Mouse (Mus musculus) myocyte (in vitro differentiated cells): ENCODE measurements around the gene 4931414P19Rik. TPM values are rescaled to one million over a fixed set of nuclear protein-coding genes. Genes with fewer than 3 reads are reported as not detected.

Source experiments
- H3K27me3 ChIP-seq: one replicate; pipeline ENCODE4 v1.6.1; 2011; ENCODE audit not compliant: control insufficient read depth, insufficient read depth, insufficient read length
- H3K36me3 ChIP-seq: one replicate; pipeline ENCODE4 v1.6.1; 2011; ENCODE audit not compliant: control insufficient read depth, insufficient read depth
- H3K4me2 ChIP-seq: one replicate; pipeline ENCODE4 v1.6.1; 2011; ENCODE audit warnings: low read depth, control low read depth
- H3K4me3 ChIP-seq: one replicate; pipeline ENCODE4 v1.5.1; 2011; ENCODE audit warnings: mild to moderate bottlenecking, control low read depth, moderate library complexity
- H3K79me2 ChIP-seq: one replicate; pipeline ENCODE4 v1.6.1; 2011; ENCODE audit not compliant: control insufficient read depth, insufficient read depth
- H3ac ChIP-seq: one replicate; pipeline ENCODE4 v1.6.1; 2011; ENCODE audit not compliant: control insufficient read depth, insufficient read length
- CEBPB ChIP-seq: IDR thresholded peaks from 2 replicates; pipeline ENCODE4 v1.6.1; 2011; ENCODE audit warnings: mild to moderate bottlenecking, moderate library complexity; ENCODE audit not compliant: poor library complexity, insufficient read depth, severe bottlenecking
- E2F4 ChIP-seq: IDR thresholded peaks from one replicate; pipeline ENCODE4 v1.6.1; 2011; ENCODE audit warnings: mild to moderate bottlenecking, control low read depth, moderate library complexity; ENCODE audit not compliant: insufficient read depth
- MAX ChIP-seq: IDR thresholded peaks from one replicate; pipeline ENCODE4 v1.6.1; 2011; ENCODE audit warnings: low read depth, mild to moderate bottlenecking, control low read depth
- MYOD1 ChIP-seq, 3 experiments: IDR thresholded peaks; one replicate each; pipeline ENCODE4 v1.6.1; 2011; ENCODE audit warnings: control low read depth in 2 of 3, low read depth in 2 of 3, mild to moderate bottlenecking in 2 of 3, moderate library complexity in 1 of 3; ENCODE audit not compliant: insufficient read length in 2 of 3, control insufficient read depth in 1 of 3
- MYOG ChIP-seq, 3 experiments: IDR thresholded peaks; one replicate each; pipeline ENCODE4 v1.6.1; 2011; ENCODE audit warnings: control low read depth in 2 of 3, low read depth in 2 of 3, mild to moderate bottlenecking in 2 of 3; ENCODE audit not compliant: insufficient read length in 2 of 3, control insufficient read depth in 1 of 3, insufficient read depth in 1 of 3
- POLR2A ChIP-seq: IDR thresholded peaks from one replicate; pipeline ENCODE4 v1.6.1; 2011; ENCODE audit warnings: low read depth, mild to moderate bottlenecking, control low read depth, moderate library complexity; ENCODE audit not compliant: insufficient read length
- POLR2AphosphoS2 ChIP-seq: IDR thresholded peaks from one replicate; pipeline ENCODE4 v1.6.1; 2011; ENCODE audit warnings: low read depth, control low read depth; ENCODE audit not compliant: insufficient read length
- REST ChIP-seq: IDR thresholded peaks from one replicate; pipeline ENCODE4 v1.6.1; 2011; ENCODE audit warnings: mild to moderate bottlenecking, control low read depth, moderate library complexity; ENCODE audit not compliant: insufficient read depth, insufficient read length
- SRF ChIP-seq: IDR thresholded peaks from one replicate; pipeline ENCODE4 v1.6.1; 2011; ENCODE audit warnings: low read depth; ENCODE audit not compliant: control insufficient read depth, insufficient read length
- TCF12 ChIP-seq: IDR thresholded peaks from one replicate; pipeline ENCODE4 v1.6.1; 2011; ENCODE audit warnings: mild to moderate bottlenecking, control low read depth; ENCODE audit not compliant: poor library complexity, insufficient read depth, severe bottlenecking
- TCF3 ChIP-seq: IDR thresholded peaks from one replicate; pipeline ENCODE4 v1.6.1; 2011; ENCODE audit warnings: low read depth, control low read depth; ENCODE audit not compliant: insufficient read length
- USF1 ChIP-seq: IDR thresholded peaks from one replicate; pipeline ENCODE4 v1.6.1; 2011; ENCODE audit warnings: low read depth, mild to moderate bottlenecking, control low read depth, moderate library complexity
- polyA plus RNA-seq: library from polyadenylated mRNA; unstranded; fragments of >200 nt; fragmentation: generic; extraction: Trizol; gene quantifications from one replicate; pipeline ENCODE4 v1.2.1, GENCODE M21; 2012; ENCODE audit warnings: missing spikeins

Gene 4931414P19Rik
- polyA plus RNA-seq, 1 experiment: 7.3 TPM

- H3ac ChIP-seq: no peak overlapping the region
- peaks cover 15% of the 10 kb centered on the region for H3K36me3 ChIP-seq
- no peak overlapping the region for H3K4me2 ChIP-seq
- no peaks in the 10 kb centered on the region for H3K27me3 ChIP-seq
- H3K4me3 ChIP-seq: no peak overlapping the region
- no peak for TF ChIP-seq E2F4
- TF ChIP-seq USF1: no peak
- TF ChIP-seq MYOD1 (IDR thresholded peaks at IDR 0.05; ENCODE audit: control insufficient read depth in 1 of 3, insufficient read length in 2 of 3, low read depth in 2 of 3): peak in 2 of 3 experiments; percentile 45 to 72
- TF ChIP-seq MYOG (IDR thresholded peaks at IDR 0.05; ENCODE audit: control insufficient read depth in 1 of 3, insufficient read depth in 1 of 3, insufficient read length in 2 of 3, low read depth in 2 of 3): peak in 2 of 3 experiments; percentile 41 to 75
- H3K79me2 ChIP-seq: no peaks in the 10 kb centered on the region
Observed at GRCm38 (mm10) chr14:54609245-54609644, 3.5 kb upstream of the 4931414P19Rik start.

- H3K4me2 ChIP-seq: no peak overlapping the region
- no peak overlapping the region for H3K4me3 ChIP-seq
- H3K36me3 ChIP-seq: peaks cover 5% of the 10 kb centered on the region
- TF ChIP-seq MAX (no peak), POLR2AphosphoS2 (no peak), POLR2A (no peak), USF1 (no peak), REST (no peak), SRF (no peak), MYOG (IDR thresholded peaks at IDR 0.05; ENCODE audit: control insufficient read depth in 1 of 3, insufficient read depth in 1 of 3, insufficient read length in 2 of 3, low read depth in 2 of 3) (no peak), CEBPB (no peak), TCF3 (no peak), MYOD1 (IDR thresholded peaks at IDR 0.05; ENCODE audit: control insufficient read depth in 1 of 3, insufficient read length in 2 of 3, low read depth in 2 of 3) (no peak), TCF12 (no peak), E2F4 (no peak)
- no peak overlapping the region for H3ac ChIP-seq
- no peaks in the 10 kb centered on the region for H3K79me2 ChIP-seq
- no peaks in the 10 kb centered on the region for H3K27me3 ChIP-seq
Observed at GRCm38 (mm10) chr14:54607226-54607625, 1.4 kb upstream of the 4931414P19Rik start.

DNA sequence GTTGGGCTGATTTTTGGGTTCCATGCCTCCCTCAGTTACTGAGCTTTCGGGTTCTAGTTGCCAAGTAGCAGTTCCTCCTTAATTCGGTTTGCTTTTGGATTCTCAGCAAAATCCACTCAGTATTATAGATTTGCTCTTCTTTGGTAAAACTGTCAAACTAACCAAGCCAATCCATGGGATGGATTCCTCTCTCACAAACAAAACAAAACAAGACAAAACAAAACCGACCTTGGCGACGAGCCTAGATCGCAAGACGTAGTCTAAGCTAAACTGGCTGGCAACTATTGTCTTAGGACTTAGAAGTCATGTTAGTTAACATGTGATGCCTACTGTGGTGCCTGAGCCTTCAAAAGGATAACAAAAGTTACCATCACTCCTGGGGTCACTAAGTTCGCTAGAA lies 2.1 kb downstream of the 4931414P19Rik start:
- H3K36me3 ChIP-seq: no peaks in the 10 kb centered on the region
- no peak overlapping the region for H3ac ChIP-seq
- H3K79me2 ChIP-seq: no peaks in the 10 kb centered on the region
- no peaks in the 10 kb centered on the region for H3K27me3 ChIP-seq
- peak overlapping the region; percentile 31 for H3K4me3 ChIP-seq
- TF ChIP-seq USF1 (no peak), CEBPB (no peak), E2F4 (no peak), MYOG (IDR thresholded peaks at IDR 0.05; ENCODE audit: control insufficient read depth in 1 of 3, insufficient read depth in 1 of 3, insufficient read length in 2 of 3, low read depth in 2 of 3) (no peak), SRF (no peak), POLR2A (no peak), MAX (no peak), POLR2AphosphoS2 (no peak), MYOD1 (IDR thresholded peaks at IDR 0.05; ENCODE audit: control insufficient read depth in 1 of 3, insufficient read length in 2 of 3, low read depth in 2 of 3) (no peak), REST (no peak), TCF12 (no peak), TCF3 (no peak)
- peak overlapping the region; percentile 62 for H3K4me2 ChIP-seq

DNA sequence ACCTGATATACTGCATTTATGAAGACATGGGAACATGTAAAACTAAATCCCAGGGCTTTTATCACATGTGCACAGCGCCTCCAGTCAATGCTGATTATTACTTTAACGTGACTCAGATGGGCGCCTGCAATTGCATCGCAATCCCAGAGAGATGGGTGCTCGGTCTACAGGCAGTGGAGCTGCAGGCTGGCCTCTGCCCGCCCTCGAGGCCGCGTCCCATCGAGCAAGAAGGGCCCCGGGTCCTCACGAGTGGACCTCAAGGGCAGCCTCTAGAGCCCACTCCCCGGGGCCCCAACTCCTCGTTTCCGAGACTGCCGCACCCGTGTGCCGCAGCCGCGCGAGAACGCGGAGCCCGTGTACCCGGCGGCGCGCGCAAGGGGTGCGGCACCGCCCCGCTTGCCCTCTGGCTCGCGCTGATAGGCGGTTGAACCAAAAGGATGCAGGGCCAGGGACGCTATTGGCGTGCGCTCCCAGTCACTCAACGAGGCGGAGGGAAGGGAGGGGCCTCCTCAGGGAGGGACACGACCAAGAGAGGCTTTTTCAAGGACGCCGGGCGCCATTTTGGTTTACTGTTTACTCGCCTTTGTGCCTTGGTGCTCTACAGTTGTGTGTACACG lies 2.6 kb downstream of the 4931414P19Rik start:
- H3K79me2 ChIP-seq: no peaks in the 10 kb centered on the region
- H3K4me2 ChIP-seq: peak overlapping the region; percentile 75
- H3K36me3 ChIP-seq: no peaks in the 10 kb centered on the region
- peak overlapping the region; percentile 31 for H3K4me3 ChIP-seq
- no peaks in the 10 kb centered on the region for H3K27me3 ChIP-seq
- peak overlapping the region; percentile 35 for H3ac ChIP-seq
- TF ChIP-seq E2F4 (no peak), POLR2A (peak; percentile 84), SRF (peak; percentile 46), CEBPB (peak; percentile 76; the same call in 1 of the 2 replicates), MYOG (IDR thresholded peaks at IDR 0.05; ENCODE audit: control insufficient read depth in 1 of 3, insufficient read depth in 1 of 3, insufficient read length in 2 of 3, low read depth in 2 of 3) (peak in 1 of 3 experiments; percentile 38), USF1 (no peak), POLR2AphosphoS2 (peak; percentile 80)

DNA sequence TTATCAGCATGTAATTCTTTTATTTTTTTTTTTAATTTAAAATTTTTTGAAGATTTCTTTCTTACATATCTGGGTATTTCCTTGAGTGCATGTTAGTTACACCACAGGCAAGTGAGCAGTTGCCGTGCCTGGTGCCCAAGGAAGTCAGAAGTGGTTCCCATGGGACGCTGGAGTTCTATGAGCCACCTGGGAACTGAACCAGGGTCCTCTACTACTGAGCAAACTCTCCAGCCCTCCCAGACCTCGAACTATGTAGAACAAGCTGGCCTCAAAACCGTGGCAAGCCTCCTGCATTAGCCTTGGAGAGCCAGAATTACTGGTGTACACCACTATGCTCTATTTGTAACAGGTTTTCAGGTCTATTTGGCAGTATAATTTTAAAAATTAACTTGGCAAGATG lies 3.2 kb downstream of the 4931414P19Rik start:
- Histone ChIP-seq H3K4me2 (peak overlapping the region; percentile 75), H3K79me2 (no peaks in the 10 kb centered on the region), H3ac (peak overlapping the region; percentile 35), H3K4me3 (peak overlapping the region; percentile 31), H3K27me3 (no peaks in the 10 kb centered on the region), H3K36me3 (no peaks in the 10 kb centered on the region)
- TF ChIP-seq MYOG (IDR thresholded peaks at IDR 0.05; ENCODE audit: control insufficient read depth in 1 of 3, insufficient read depth in 1 of 3, insufficient read length in 2 of 3, low read depth in 2 of 3) (no peak), MYOD1 (IDR thresholded peaks at IDR 0.05; ENCODE audit: control insufficient read depth in 1 of 3, insufficient read length in 2 of 3, low read depth in 2 of 3) (no peak), SRF (no peak), E2F4 (no peak), REST (no peak), TCF3 (no peak), MAX (no peak), TCF12 (no peak), POLR2AphosphoS2 (no peak), POLR2A (no peak), USF1 (no peak), CEBPB (no peak)
